ENCODE assay signal across 16 mouse cellular contexts in the genomic region with DNA sequence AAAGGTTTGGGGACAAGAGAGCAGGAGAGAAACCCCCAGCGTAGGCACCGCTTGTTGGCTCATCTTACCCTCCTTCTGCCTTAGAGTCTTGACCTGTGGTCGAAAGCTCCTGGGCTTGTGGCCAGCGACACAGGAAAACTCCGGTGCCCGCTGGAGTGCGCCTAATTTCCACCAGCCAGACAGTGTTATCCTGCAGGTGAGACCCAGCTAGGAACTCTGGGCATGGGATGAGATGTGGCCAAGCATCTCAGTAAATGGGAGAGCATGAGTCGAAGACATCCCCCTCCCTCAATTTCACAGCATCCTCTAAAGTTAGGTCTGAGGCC. TPM values are rescaled to one million over a fixed set of nuclear protein-coding genes. Genes with fewer than 3 reads are reported as not detected.
DNase-seq lines count a peak whose midpoint lies in the region; ATAC-seq and TF ChIP-seq lines count a peak whose summit lies in the region.
"Had no signal": no experiment of that assay in that cellular context is flagged by ENCODE, and none has a peak within 500 bp of the region (broad histone marks: within the 10 kb centered on the region; RNA-seq: fewer than 3 reads in every experiment).

No protein-coding gene starts in this region.

- peak overlapping the region; percentile 86 for H3K27ac ChIP-seq in heart, adult 2 months
- H3K27ac ChIP-seq in kidney, embryonic 16.5 days (ENCODE audit: low read length): no peak overlapping the region
- H3K27ac ChIP-seq in embryonic facial prominence, embryonic 10.5 days (replicated peaks): 0 out of 2 replicates have a peak overlapping the region, but pooled peaks have one; percentile 24
- H3K27ac ChIP-seq: liver, embryonic 15.5 days; macrophage had no signal

- no peak for TF ChIP-seq CTCF in heart, adult 2 months (IDR thresholded peaks at IDR 0.05)

- H3K4me3 ChIP-seq in heart, adult 2 months: no peak overlapping the region
- no peak overlapping the region for H3K4me3 ChIP-seq in kidney, embryonic 16.5 days (ENCODE audit: low read length)
- no peak overlapping the region for H3K4me3 ChIP-seq in embryonic facial prominence, embryonic 10.5 days
- H3K4me3 ChIP-seq: liver, embryonic 15.5 days; stomach, embryonic 15.5 days had no signal

- no peak for TF ChIP-seq EP300 in heart, adult 2 months (IDR thresholded peaks at IDR 0.05; ENCODE audit: insufficient read depth, low read depth, low read length)

- no peaks in the 10 kb centered on the region for H3K27me3 ChIP-seq in heart, adult 2 months (ENCODE audit: control insufficient read depth, insufficient read depth, low read length)
- H3K27me3 ChIP-seq in kidney, embryonic 16.5 days (ENCODE audit: insufficient read depth, low read length): no peaks in the 10 kb centered on the region
- H3K27me3 ChIP-seq in embryonic facial prominence, embryonic 10.5 days (replicated peaks; ENCODE audit: low read depth, poor library complexity, severe bottlenecking): no peaks in the 10 kb centered on the region
- H3K27me3 ChIP-seq: liver, embryonic 15.5 days; stomach, embryonic 15.5 days had no signal

- H3K79me2 ChIP-seq in heart, adult 2 months (replicated peaks; ENCODE audit: control insufficient read depth, insufficient read depth, low read length): no peaks in the 10 kb centered on the region; the same call in 1 of the 2 replicates

- 56% methylated on average over 8 of the region's 8 CpGs for WGBS in heart, adult 2 months
- WGBS in kidney, embryonic 16.5 days: 68% methylated on average over 8 of the region's 8 CpGs
- WGBS in embryonic facial prominence, embryonic 10.5 days: 90% methylated on average over 8 of the region's 8 CpGs

- no peaks in the 10 kb centered on the region for H3K9me3 ChIP-seq in kidney, embryonic 16.5 days (ENCODE audit: low read length)
- H3K9me3 ChIP-seq in embryonic facial prominence, embryonic 10.5 days: no peaks in the 10 kb centered on the region
- H3K9me3 ChIP-seq: liver, embryonic 15.5 days; stomach, embryonic 15.5 days had no signal

- H3K9ac ChIP-seq in heart, adult 2 months (ENCODE audit: low read depth, low read length): no peak overlapping the region
- no peak overlapping the region for H3K9ac ChIP-seq in kidney, embryonic 16.5 days (replicated peaks; ENCODE audit: low read length)
- H3K9ac ChIP-seq: liver, embryonic 15.5 days; stomach, embryonic 15.5 days had no signal

- peaks cover 7% of the 10 kb centered on the region for H3K4me1 ChIP-seq in heart, adult 2 months (ENCODE audit: control insufficient read depth, insufficient read depth, low read length)
- peaks cover 19% of the 10 kb centered on the region; the same call in 1 of the 2 replicates for H3K4me1 ChIP-seq in kidney, embryonic 16.5 days (ENCODE audit: insufficient read depth, low read length)
- H3K4me1 ChIP-seq in embryonic facial prominence, embryonic 10.5 days: peaks cover 40% of the 10 kb centered on the region

- intact Hi-C loops in heart, adult 2 months (cut with DNase I): no loop called here
- intact Hi-C loops in heart, postnatal 36 days (cut with DNase I): no loop called here

- H3K36me3 ChIP-seq in heart, adult 2 months (ENCODE audit: control insufficient read depth, insufficient read depth, low read length): peaks cover 6% of the 10 kb centered on the region; the same call in 1 of the 2 replicates
- H3K36me3 ChIP-seq in kidney, embryonic 16.5 days (ENCODE audit: insufficient read depth, low read length): 0 out of 2 replicates have a peak, but pooled peaks cover 7% of the 10 kb centered on the region
- peaks cover 80% of the 10 kb centered on the region for H3K36me3 ChIP-seq in embryonic facial prominence, embryonic 10.5 days (replicated peaks)
- H3K36me3 ChIP-seq: liver, embryonic 15.5 days had no signal

- no peak for ATAC-seq in kidney, embryonic 16.5 days (ENCODE audit: low FRiP score, low TSS enrichment)
- ATAC-seq: activated CD4-positive, CD25-positive, alpha-beta regulatory T cell, adult 4 months; CD4-positive, CD25-positive, alpha-beta regulatory T cell, adult 4 months had no signal

- no peak overlapping the region for H3K4me2 ChIP-seq in kidney, embryonic 16.5 days (replicated peaks; ENCODE audit: low read depth, low read length)
- H3K4me2 ChIP-seq: liver, embryonic 15.5 days; stomach, embryonic 15.5 days had no signal

- TF ChIP-seq POLR2A in heart, adult 2 months (IDR thresholded peaks at IDR 0.05; ENCODE audit: insufficient read depth, low read depth, low read length): no peak

- DNase-seq in heart, adult 2 months: no peak
- no peak for DNase-seq in heart, postnatal 36 days
- peak; percentile 68 for DNase-seq in kidney, adult 18-20 months
- no peak for DNase-seq in embryonic facial prominence, embryonic 10.5 days (ENCODE audit: low spot score)
- peak; percentile 60 for DNase-seq in kidney, postnatal 10 days
- DNase-seq in layer of hippocampus, postnatal 36 days: no peak
- DNase-seq: layer of hippocampus, adult 9-11 months; left cerebral cortex, postnatal 4 days; midbrain, embryonic 14.5 days; thymus, postnatal 14 days had no signal

RNA-seq across cellular contexts. Expression of a gene that starts 39.9 kb away (rescaled TPM):
- total RNA-seq in heart, adult 2 months (2021): 10 to 100 TPM; 14.6 to 19.4 TPM
- 19.9 and 22.0 TPM in 2 replicates for polyA plus RNA-seq in heart, adult 2 months (2012; rRNA removed)
- 10 to 100 TPM; 17.9 to 20.4 TPM for total RNA-seq in heart, postnatal 36 days (2021)
- 5.1 and 5.8 TPM in 2 replicates for polyA plus RNA-seq in kidney, embryonic 16.5 days (2015; fragmentation: Nextera tagmentation; extraction: Ambion mirVana)
- 8.6 and 10.5 TPM in 2 replicates for polyA plus RNA-seq in embryonic facial prominence, embryonic 10.5 days (2016; fragmentation: Nextera tagmentation; extraction: Ambion mirVana)
- total RNA-seq in layer of hippocampus, postnatal 36 days (2021): 10 to 100 TPM; 14.7 to 16.2 TPM

RNA-seq across cellular contexts. Expression of a gene that starts 45.6 kb away (rescaled TPM):
- total RNA-seq in heart, adult 2 months (2021): 10 to 100 TPM; 21.5 to 22.8 TPM
- polyA plus RNA-seq in heart, adult 2 months (2012; rRNA removed): 8.6 and 12.8 TPM in 2 replicates
- total RNA-seq in heart, postnatal 36 days (2021): 10 to 100 TPM; 24.1 to 26.0 TPM
- polyA plus RNA-seq in kidney, embryonic 16.5 days (2015; fragmentation: Nextera tagmentation; extraction: Ambion mirVana): 45.7 and 47.7 TPM in 2 replicates
- polyA plus RNA-seq in embryonic facial prominence, embryonic 10.5 days (2016; fragmentation: Nextera tagmentation; extraction: Ambion mirVana): 49.4 and 57.3 TPM in 2 replicates
- 10 to 100 TPM; 42.5 to 44.2 TPM for total RNA-seq in layer of hippocampus, postnatal 36 days (2021)

RNA-seq across cellular contexts. Expression of a gene that starts 55.0 kb away (rescaled TPM):
- total RNA-seq in heart, adult 2 months (2021): 10 to 100 TPM; 23.7 to 25.9 TPM
- polyA plus RNA-seq in heart, adult 2 months (2012; rRNA removed): 22.9 and 43.2 TPM in 2 replicates
- 10 to 100 TPM; 25.3 to 29.9 TPM for total RNA-seq in heart, postnatal 36 days (2021)
- 27.2 and 29.0 TPM in 2 replicates for polyA plus RNA-seq in kidney, embryonic 16.5 days (2015; fragmentation: Nextera tagmentation; extraction: Ambion mirVana)
- 37.7 and 41.4 TPM in 2 replicates for polyA plus RNA-seq in embryonic facial prominence, embryonic 10.5 days (2016; fragmentation: Nextera tagmentation; extraction: Ambion mirVana)
- total RNA-seq in layer of hippocampus, postnatal 36 days (2021): 100 to 1,000 TPM in 1 of 2 experiments, 10 to 100 TPM in 1; 86.0 to 101 TPM

Comparison
In these comparisons a context has a peak if more than half of its experiments do, and no peak if none do; other contexts are left out.
1. DNase-seq: peak in kidney, adult 18-20 months (single experiment) and kidney, postnatal 10 days (single experiment); none in heart, adult 2 months (0 of 2), heart, postnatal 36 days (0 of 2), embryonic facial prominence, embryonic 10.5 days (single experiment) and layer of hippocampus, postnatal 36 days (0 of 2).